In genomic region chr8:48733057-48733456, GRCm38 (mm10) we compare ENCODE assay signal across 21 mouse cellular contexts.
DNase-seq lines count a peak whose midpoint lies in the region; ATAC-seq and TF ChIP-seq lines count a peak whose summit lies in the region.
"Had no signal": no experiment of that assay in that cellular context is flagged by ENCODE, and none has a peak within 500 bp of the region (broad histone marks: within the 10 kb centered on the region; RNA-seq: fewer than 3 reads in every experiment).

No protein-coding gene starts in this region.

- H3K4me1 ChIP-seq in liver, embryonic 13.5 days (replicated peaks): no peaks in the 10 kb centered on the region
- peaks cover 8% of the 10 kb centered on the region; the same call in 1 of the 2 replicates for H3K4me1 ChIP-seq in liver, postnatal 0 days (ENCODE audit: insufficient read depth)
- H3K4me1 ChIP-seq: embryonic facial prominence, embryonic 13.5 days; heart, embryonic 13.5 days; hindbrain, embryonic 12.5 days had no signal

- WGBS in liver, embryonic 13.5 days (ENCODE audit: insufficient replicate concordance): 60% methylated on average over 4 of the region's 4 CpGs
- 60% methylated on average over 4 of the region's 4 CpGs for WGBS in liver, postnatal 0 days (ENCODE audit: insufficient replicate concordance)

- no peak overlapping the region for H3K4me3 ChIP-seq in liver, embryonic 13.5 days (replicated peaks)
- no peak overlapping the region for H3K4me3 ChIP-seq in liver, postnatal 0 days (ENCODE audit: low read depth, low read length)
- H3K4me3 ChIP-seq: embryonic facial prominence, embryonic 13.5 days; forebrain, embryonic 12.5 days; heart, embryonic 13.5 days; hindbrain, embryonic 12.5 days had no signal

- H3K36me3 ChIP-seq in liver, embryonic 13.5 days: no peaks in the 10 kb centered on the region
- H3K36me3 ChIP-seq in liver, postnatal 0 days (replicated peaks; ENCODE audit: insufficient read depth, low read length): no peaks in the 10 kb centered on the region
- H3K36me3 ChIP-seq: embryonic facial prominence, embryonic 13.5 days; forebrain, embryonic 12.5 days; G1E; heart, embryonic 13.5 days; hindbrain, embryonic 12.5 days had no signal

- 0 out of 2 replicates have a peak, but pooled peaks have one; percentile 14 for TF ChIP-seq EP300 in liver, postnatal 0 days (IDR thresholded peaks at IDR 0.05; ENCODE audit: low read depth)

- intact Hi-C loops in heart, postnatal 10 days (cut with DNase I): no loop called here
- intact Hi-C loops in left cerebral cortex, postnatal 10 days (cut with DNase I): no loop called here

- ATAC-seq in liver, embryonic 13.5 days (ENCODE audit: low read depth): peak; percentile 67
- peak; percentile 84 for ATAC-seq in liver, postnatal 0 days
- ATAC-seq: CD4-positive, CD25-positive, alpha-beta regulatory T cell, adult 4 months; forebrain, embryonic 16.5 days had no signal

- H3K27me3 ChIP-seq in liver, embryonic 13.5 days: no peaks in the 10 kb centered on the region
- no peaks in the 10 kb centered on the region for H3K27me3 ChIP-seq in liver, postnatal 0 days (ENCODE audit: insufficient read depth, low read length)
- H3K27me3 ChIP-seq: embryonic facial prominence, embryonic 13.5 days; heart, embryonic 13.5 days; hindbrain, embryonic 12.5 days had no signal

- no peak overlapping the region for H3K27ac ChIP-seq in liver, embryonic 13.5 days
- peak overlapping the region; percentile 81 for H3K27ac ChIP-seq in liver, postnatal 0 days (ENCODE audit: low read depth)
- H3K27ac ChIP-seq: embryonic facial prominence, embryonic 13.5 days; forebrain, embryonic 12.5 days; heart, embryonic 13.5 days; hindbrain, embryonic 12.5 days had no signal

- H3K9me3 ChIP-seq in liver, embryonic 13.5 days (replicated peaks): no peaks in the 10 kb centered on the region
- no peaks in the 10 kb centered on the region for H3K9me3 ChIP-seq in liver, postnatal 0 days (ENCODE audit: low read length)
- H3K9me3 ChIP-seq: embryonic facial prominence, embryonic 13.5 days; forebrain, embryonic 12.5 days; heart, embryonic 13.5 days; hindbrain, embryonic 12.5 days had no signal

- no peak overlapping the region for H3K4me2 ChIP-seq in liver, embryonic 13.5 days
- H3K4me2 ChIP-seq in liver, postnatal 0 days (ENCODE audit: low read depth, low read length): peak overlapping the region; percentile 47
- H3K4me2 ChIP-seq: embryonic facial prominence, embryonic 13.5 days; forebrain, embryonic 12.5 days; heart, embryonic 13.5 days; hindbrain, embryonic 12.5 days had no signal

- DNase-seq in heart, adult 11 months: peak; percentile 46
- no peak for DNase-seq in heart, postnatal 10 days
- DNase-seq in kidney, adult 9 months: peak; percentile 20
- no peak for DNase-seq in kidney, postnatal 14 days
- DNase-seq in liver, embryonic 13.5 days: no peak
- DNase-seq in liver, postnatal 0 days: peak; percentile 43
- DNase-seq in left cerebral cortex, postnatal 10 days (ENCODE audit: extremely low spot score in 1 of 2, low spot score in 2 of 2): no peak
- DNase-seq in embryo, embryonic 10.5 days (ENCODE audit: low spot score): no peak
- DNase-seq: B cell, adult 2 months; cerebellum, adult 11-12 months; cerebellum, adult 9-10 months; cerebellum, postnatal 25 days; gastrocnemius, postnatal 10 days; heart, postnatal 4 days had no signal

- H3K9ac ChIP-seq in liver, embryonic 13.5 days: no peak overlapping the region
- H3K9ac ChIP-seq in liver, postnatal 0 days (replicated peaks): no peak overlapping the region
- H3K9ac ChIP-seq: embryonic facial prominence, embryonic 13.5 days; forebrain, embryonic 12.5 days; heart, embryonic 13.5 days; hindbrain, embryonic 12.5 days had no signal

- TF ChIP-seq CTCF in liver, postnatal 0 days (IDR thresholded peaks at IDR 0.05; ENCODE audit: low read depth): no peak

Comparison
In these comparisons a context has a peak if more than half of its experiments do, and no peak if none do; other contexts are left out.
1. DNase-seq: peak in heart, adult 11 months (single experiment), kidney, adult 9 months (single experiment) and liver, postnatal 0 days (single experiment); none in heart, postnatal 10 days (0 of 2), kidney, postnatal 14 days (single experiment), liver, embryonic 13.5 days (single experiment), left cerebral cortex, postnatal 10 days (0 of 2) and embryo, embryonic 10.5 days (single experiment).